Mouse (Mus musculus) kidney, postnatal 14 days (tissue): ENCODE measurements at regions not wholly inside any gene's neighbourhood (a gene's known extent, or its start where the extent isn't known, plus 50 kb on each side); places are given as distances from the start of the nearest gene placed in this dataset.

Experiments
- DNase-seq: peaks from one replicate; pipeline ENCODE4 v3.0.0; 2022; ENCODE audit warnings: mixed read lengths

- no peak for DNase-seq
Observed at GRCm38 (mm10) chr1:119364901-119365300, 57.1 kb downstream of the Inhbb start.

DNA sequence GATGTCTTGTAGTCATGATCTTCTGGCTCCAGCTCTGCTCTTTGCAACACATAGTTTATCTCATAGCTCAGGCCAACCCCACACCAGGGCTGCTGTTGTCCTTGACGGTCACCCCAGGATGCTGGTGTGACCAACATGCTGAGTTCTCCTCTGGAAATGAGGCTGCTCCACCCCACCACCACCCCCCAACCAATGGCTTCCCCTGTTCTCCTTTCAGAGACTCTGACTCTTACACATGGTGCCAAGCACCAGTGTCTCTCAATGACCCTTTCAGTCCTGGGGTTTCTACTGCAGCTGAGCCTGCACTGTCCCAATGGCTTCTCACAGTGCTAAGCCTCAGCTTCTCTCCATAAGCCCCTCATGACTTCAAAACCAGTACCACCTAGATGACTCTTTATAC lies 64.0 kb downstream of the Inhbb start:
- DNase-seq, result no peak

DNA sequence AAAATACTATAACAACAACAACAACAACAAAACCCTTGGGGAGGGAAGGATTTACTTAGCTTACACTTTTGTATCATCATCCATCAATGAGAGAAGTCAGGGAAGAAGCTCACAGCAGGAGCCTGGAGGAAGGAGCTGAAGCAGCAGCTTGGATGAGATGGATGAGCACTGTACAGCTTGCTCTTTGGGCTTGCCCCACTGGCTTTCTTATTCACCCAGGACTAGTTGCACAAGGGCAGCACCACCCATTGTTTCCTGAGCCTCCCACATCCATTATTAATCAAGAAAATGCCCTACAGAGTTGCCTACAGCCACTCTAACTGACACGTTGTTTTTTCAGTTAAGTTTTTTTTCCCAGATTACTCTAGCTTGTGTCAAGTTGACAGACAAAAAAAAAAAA lies 65.1 kb downstream of the Inhbb start:
- DNase-seq, result no peak

- no peak for DNase-seq
Observed at GRCm38 (mm10) chr1:119355456-119355855, 66.6 kb downstream of the Inhbb start.

- DNase-seq, result no peak
Observed at GRCm38 (mm10) chr1:119351567-119351966, 70.5 kb downstream of the Inhbb start.

GRCm38 (mm10) chr1:119350846-119351245 lies 71.2 kb downstream of the Inhbb start:
- DNase-seq, result no peak

GRCm38 (mm10) chr1:119350296-119350695 lies 71.8 kb downstream of the Inhbb start:
- no peak for DNase-seq

DNA sequence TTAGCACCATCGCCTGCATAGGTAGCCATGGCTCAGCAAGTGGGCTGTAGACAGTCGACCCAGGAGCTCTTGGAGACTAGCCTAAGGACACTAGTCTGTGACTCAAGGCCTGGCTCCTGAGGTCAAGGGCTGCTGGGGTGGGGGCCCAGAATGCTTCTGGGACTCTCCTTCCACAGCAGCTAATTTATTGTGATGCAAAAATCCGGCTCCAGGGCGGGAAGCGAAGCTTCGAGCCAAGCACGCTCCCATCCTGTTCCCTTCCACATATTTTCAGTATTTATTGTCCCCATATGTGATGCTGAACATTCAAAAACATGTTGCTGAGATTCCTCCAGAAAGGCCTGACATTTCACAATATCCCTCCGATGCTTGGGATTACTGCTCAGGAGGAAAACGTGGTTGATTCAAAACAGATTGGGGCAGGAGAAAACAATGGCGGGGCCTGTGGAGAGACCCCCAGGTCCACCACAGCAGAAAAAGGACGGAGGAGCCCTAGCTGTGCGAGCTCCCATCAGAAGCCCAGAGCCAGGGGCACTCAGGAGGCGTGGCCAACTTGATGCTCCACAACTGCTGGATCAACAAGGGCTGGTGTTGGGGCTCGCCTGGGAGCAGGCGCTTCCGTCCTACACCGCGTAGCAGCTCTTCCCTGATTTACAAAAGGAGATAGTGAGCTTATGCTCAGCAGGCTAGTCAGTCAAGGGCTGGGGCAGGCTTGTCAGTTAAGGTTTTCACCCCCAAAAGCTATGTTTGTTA lies 73.4 kb downstream of the Inhbb start:
- DNase-seq, result peak; percentile 6

- DNase-seq, result no peak
Observed at GRCm38 (mm10) chr1:119347749-119348148, 74.3 kb downstream of the Inhbb start.

GRCm38 (mm10) chr1:119346634-119347155 lies 75.4 kb downstream of the Inhbb start:
- DNase-seq, result no peak

DNA sequence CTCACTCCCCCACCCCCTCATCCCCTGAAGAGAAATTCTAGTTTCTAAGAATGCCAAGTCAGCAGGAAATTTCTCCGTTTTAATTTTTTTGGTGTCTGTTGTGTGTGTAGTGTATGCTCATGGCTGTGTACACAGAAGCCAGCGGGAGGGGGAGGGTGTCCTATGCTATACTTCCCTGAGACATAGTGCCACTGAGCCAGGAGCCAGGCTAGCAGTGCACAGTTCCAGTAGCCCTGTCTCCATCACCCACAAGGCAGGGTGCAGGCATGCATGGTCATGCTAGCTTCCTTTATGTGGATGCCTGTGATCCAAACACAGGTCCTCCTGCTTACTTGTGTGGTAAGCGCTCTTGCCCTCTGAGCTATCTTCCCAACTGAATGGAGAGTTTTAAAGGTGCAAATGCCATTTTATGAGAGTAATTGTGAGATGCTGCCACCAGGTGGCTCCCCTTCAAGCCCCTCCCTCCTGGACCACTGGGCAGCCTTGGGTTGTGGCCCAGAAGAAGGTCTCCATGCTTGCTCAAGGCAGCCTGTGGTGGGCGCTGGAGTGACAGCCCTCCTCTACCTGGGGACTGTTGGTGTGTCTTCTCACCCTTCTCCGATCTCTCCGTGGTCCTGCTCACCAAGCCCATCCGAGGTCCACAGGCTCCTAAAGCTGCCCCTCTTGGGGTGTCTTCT lies 76.8 kb downstream of the Inhbb start:
- no peak for DNase-seq

DNA sequence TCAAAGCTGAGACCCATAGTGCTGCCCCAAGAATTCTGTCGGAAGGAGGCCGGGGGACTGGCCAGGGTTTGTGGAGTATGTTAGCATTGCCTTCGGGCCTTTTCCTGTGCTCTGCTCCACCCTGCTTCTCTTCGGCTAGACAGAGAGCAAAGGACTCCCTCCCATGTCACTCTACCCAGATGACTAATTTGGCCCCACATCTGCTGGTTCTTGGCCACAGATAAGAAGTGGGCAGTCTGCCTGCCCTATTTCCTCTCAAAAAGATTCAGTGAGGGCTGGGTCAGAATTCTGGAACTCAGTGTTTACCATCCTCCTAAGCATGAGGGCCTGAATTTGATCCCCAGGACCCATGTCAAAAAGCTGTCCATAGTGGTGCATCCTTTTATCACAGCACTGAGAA lies 78.0 kb downstream of the Inhbb start:
- DNase-seq, result no peak

- no peak for DNase-seq
Observed at GRCm38 (mm10) chr1:119335171-119335570, 86.9 kb downstream of the Inhbb start.

DNA sequence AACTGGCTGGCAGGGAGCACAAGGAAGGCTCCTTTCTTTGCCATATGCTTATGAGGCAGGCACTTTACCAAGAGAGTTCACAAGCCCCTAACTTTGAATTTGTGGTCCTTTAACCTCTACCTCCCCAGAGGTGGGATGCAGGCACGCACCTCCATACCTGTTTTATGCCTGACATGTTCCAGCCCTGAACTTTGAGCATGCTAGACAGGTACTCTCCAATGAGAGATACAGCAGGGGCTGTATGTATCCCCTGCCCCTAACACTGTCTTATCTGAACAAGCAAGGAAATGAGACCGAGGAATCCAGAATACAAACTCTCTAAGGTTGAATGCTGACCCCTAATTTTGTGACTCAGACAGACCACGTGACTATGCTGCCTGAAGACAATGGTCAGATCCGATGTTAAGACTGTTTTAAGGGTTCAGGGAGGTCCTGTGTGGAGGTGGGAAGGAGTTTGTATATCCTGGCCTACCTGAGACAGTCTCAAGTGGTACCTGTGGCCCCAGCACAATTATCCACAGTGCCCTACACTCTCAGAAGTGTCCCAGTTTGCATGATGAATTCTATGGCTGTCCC lies 91.2 kb downstream of the Inhbb start:
- DNase-seq, result no peak

DNA sequence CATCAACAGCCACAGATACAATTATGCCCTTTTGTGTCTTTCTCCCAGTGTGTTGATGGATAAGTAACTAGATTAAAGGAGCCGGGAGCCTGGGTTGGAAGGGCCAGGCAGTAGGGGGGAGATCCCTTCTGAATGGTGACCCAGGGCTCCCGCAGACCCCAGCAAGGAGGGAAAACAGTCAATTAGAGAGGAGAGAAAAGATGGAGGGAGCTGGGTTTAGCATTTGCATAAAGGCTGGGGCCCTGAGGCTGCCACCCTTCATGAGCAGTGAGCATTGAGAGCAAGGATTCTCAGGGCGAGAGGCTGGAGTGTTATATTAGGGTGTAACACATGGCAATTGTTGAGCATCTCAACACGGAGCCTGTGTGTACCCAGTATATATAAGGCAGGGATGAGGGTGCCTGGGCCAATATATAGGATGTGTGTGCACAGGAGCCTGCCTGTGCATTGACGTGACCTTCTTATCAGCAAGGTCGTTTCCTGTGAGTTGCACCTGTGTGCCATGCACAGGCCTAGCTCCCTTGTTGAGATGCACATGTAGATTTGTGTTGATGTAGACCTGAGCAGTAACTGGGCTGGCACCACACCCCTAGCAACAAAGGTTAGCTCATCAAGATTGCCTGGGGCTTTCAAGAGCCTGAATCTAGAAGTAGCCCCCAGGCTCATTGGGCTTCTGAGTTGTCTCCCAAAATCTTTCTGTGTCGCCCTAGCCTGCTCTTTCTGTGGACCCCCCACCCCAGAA lies 92.2 kb downstream of the Inhbb start:
- DNase-seq, result no peak

DNA sequence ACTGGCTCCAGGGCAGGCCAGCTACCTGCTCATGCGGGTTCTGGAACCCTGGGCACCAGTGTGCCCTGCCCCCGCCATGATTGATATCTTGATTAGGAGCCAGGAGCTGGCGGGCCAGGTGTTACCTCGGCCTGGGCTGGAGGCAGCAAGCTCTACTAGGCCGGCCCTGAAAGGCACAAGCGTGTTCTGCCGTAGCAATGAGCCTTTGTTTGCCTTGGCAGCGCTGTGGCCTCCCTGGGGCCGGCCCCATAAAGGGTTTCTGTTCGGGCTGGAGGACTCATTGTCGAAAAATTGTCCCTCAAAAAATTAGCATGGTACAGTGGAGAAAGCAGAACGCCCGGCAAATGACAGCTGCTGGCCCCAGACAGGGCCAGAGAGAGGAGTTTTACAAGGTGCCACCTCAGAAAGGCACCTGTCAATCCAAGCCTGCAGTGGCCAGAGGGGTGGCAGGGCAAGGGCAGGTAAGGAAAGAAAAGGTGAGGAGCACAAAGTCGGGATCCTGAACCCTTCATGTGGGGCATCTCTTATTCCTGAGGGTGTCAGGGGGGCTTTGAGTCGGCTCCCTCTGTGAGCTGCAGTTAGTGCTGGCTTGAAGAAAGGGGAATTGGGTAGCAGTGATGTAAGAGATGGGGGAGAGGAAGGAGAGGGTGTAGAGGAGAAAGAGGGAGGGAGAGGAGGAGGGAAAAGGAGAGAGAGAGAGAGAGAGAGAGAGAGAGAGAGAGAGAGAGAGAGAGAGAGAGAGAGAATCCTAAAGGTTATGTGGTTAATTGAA lies 92.9 kb downstream of the Inhbb start:
- peak; percentile 18 for DNase-seq

DNA sequence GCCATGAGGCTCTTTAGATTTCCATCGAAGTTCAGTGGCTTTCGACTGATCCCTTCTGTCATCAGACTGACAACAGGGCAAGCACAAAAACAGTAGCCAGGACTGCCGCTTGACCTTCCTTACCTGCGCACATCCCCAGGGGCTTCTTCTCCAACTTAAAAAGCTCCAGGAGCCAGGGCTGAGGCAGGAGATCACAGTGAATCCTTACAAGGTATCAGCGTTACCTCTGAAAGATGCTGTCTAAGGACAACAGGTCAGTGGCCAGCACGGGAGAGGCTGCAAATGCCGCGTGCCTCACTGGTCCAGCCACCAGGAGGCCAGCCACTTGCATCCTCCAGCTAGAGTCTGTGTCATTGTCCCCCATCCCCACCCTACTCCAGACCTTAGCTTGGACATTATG lies 97.5 kb downstream of the Inhbb start:
- no peak for DNase-seq

DNA sequence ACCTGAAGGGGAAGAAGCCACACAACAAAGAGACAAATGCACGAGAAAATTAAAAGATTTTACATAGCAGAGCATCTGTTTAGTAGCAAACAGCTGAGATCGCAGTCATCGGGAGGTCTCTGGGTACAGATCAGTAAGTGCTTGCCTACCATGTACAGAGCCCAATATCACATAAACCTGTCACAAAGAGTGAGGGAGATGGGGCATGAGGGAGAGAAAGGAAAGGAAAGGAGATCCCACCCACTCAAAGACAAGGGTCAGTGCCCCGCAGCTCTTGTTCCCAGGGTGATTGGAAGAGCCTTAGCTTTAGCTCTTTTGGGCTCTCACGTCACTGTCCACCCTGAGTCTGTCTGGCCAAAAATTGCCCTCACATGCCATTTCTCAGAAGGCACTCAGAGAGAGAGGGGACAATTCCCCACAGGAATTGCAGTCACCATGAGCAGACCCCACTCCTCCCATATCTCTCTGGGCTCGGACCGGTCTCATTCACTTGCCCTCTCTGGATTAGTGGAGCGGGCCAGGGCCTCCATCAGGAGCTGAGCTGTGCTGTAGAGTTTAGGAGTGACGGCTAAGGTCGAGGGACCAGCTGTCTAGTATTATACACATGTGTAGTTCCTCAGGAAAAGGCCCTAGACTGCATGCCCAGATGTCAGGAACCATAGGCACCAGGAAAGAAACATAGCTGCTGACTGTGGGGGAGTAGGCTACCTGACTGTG lies 99.6 kb downstream of the Inhbb start:
- DNase-seq, result no peak

GRCm38 (mm10) chr1:119321799-119322198 lies 100.2 kb downstream of the Inhbb start:
- no peak for DNase-seq

GRCm38 (mm10) chr1:119317006-119317405 lies 105.0 kb downstream of the Inhbb start:
- no peak for DNase-seq

- no peak for DNase-seq
Observed at GRCm38 (mm10) chr1:119308719-119309365, 113.2 kb downstream of the Inhbb start.
